ENCODE assay signal across 9 mouse cellular contexts in the genomic region with DNA sequence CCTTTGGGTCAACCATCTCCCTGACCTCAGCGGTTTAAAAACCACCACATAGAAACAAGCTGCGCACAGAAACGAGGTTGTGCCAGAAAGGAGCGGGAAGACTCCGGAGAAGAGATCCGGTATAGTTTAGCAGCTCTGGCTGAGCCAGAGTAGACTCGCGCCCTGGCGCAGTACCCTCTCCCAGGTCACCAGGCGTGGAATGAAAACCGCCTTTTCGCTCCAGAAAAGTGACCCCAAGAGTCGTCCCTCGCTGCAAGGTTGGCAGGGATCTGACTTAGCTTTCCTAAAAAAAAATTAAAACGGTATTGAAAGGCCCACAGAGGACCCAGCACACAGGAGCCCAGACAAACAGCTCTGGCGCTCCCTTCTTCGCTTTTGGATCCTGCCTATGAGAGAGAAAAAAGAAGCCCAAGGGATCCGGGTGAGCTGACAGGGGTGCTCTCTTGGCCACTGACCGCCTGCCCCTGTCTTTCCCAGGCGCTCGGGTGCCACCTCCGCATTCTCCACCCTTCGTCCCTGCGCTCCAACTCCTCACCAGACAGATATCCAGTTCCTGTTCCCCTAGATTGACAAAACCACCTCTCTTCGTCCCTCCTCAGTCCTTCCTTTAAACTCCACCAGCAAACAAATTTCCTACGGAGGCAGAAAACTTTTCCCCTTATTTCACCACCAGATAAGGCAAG. TPM values are rescaled to one million over a fixed set of nuclear protein-coding genes. Genes with fewer than 3 reads are reported as not detected.
DNase-seq lines count a peak whose midpoint lies in the region; ATAC-seq and TF ChIP-seq lines count a peak whose summit lies in the region.
"Had no signal": no experiment of that assay in that cellular context is flagged by ENCODE, and none has a peak within 500 bp of the region (broad histone marks: within the 10 kb centered on the region; RNA-seq: fewer than 3 reads in every experiment).

No protein-coding gene starts in this region.

- in situ Hi-C loops in ES-E14 (cut with MboI; ENCODE audit: low sequenced_read_pairs in 2 of 2, unreplicated experiment in 2 of 2) = no loop called here

- no peak overlapping the region for H3K9ac ChIP-seq in ES-E14 (ENCODE audit: insufficient read depth, low read depth, low read length, poor library complexity, severe bottlenecking)
- H3K9ac ChIP-seq in forebrain, embryonic 12.5 days = peak overlapping the region; percentile 51
- H3K9ac ChIP-seq in kidney, embryonic 14.5 days (ENCODE audit: low read depth, low read length) = peak overlapping the region; percentile 53

- H3K4me2 ChIP-seq in forebrain, embryonic 12.5 days = peak overlapping the region; percentile 88
- peak overlapping the region; percentile 95 for H3K4me2 ChIP-seq in kidney, embryonic 14.5 days (replicated peaks; ENCODE audit: low read depth, low read length)

- H3K36me3 ChIP-seq in ES-E14 (ENCODE audit: control insufficient read depth, insufficient read depth, low read length, poor library complexity, severe bottlenecking) = no peaks in the 10 kb centered on the region
- no peaks in the 10 kb centered on the region for H3K36me3 ChIP-seq in forebrain, embryonic 12.5 days (replicated peaks)
- H3K36me3 ChIP-seq in kidney, embryonic 14.5 days (ENCODE audit: control insufficient read depth, insufficient read depth, low read length) = no peaks in the 10 kb centered on the region

- ATAC-seq in frontal cortex, adult (ENCODE audit: low TSS enrichment) = peak; percentile 35
- ATAC-seq in forebrain, embryonic 12.5 days (ENCODE audit: low FRiP score) = no peak
- ATAC-seq in kidney, embryonic 14.5 days (ENCODE audit: low FRiP score, low TSS enrichment) = no peak
- peak; percentile 32 for ATAC-seq in megakaryocyte progenitor cell, adult 5-6 weeks (replicated peaks; ENCODE audit: poor library complexity)

- no peak overlapping the region for H3K27ac ChIP-seq in ES-E14 (ENCODE audit: insufficient read depth, low read depth, low read length, poor library complexity, severe bottlenecking)
- H3K27ac ChIP-seq in forebrain, embryonic 12.5 days = no peak overlapping the region
- no peak overlapping the region for H3K27ac ChIP-seq in kidney, embryonic 14.5 days (ENCODE audit: low read depth, low read length)

- no peak for DNase-seq in frontal cortex, adult 2 months (ENCODE audit: extremely low spot score in 1 of 2, low spot score in 1 of 2)
- DNase-seq in ES-E14 (ENCODE audit: low read depth, low spot score) = peak; percentile 13
- DNase-seq in yolk sac, embryonic 10.5 days (ENCODE audit: low spot score) = peak; percentile 3
- no peak for DNase-seq in cerebellum, adult 8-10 months

- no peaks in the 10 kb centered on the region for H3K9me3 ChIP-seq in ES-E14 (ENCODE audit: control insufficient read depth, insufficient read depth, low read depth, low read length)
- no peaks in the 10 kb centered on the region for H3K9me3 ChIP-seq in forebrain, embryonic 12.5 days
- no peaks in the 10 kb centered on the region for H3K9me3 ChIP-seq in kidney, embryonic 14.5 days (ENCODE audit: control insufficient read depth, low read length)

- peaks cover 43% of the 10 kb centered on the region for H3K27me3 ChIP-seq in forebrain, embryonic 12.5 days
- H3K27me3 ChIP-seq in kidney, embryonic 14.5 days (ENCODE audit: control insufficient read depth, insufficient read depth, low read length) = peaks cover 32% of the 10 kb centered on the region
- H3K27me3 ChIP-seq: CH12.LX had no signal

- H3K4me3 ChIP-seq in ES-E14 (ENCODE audit: insufficient read depth in 1 of 2, low read depth in 1 of 2, low read length in 2 of 2, poor library complexity in 1 of 2, severe bottlenecking in 1 of 2) = peak overlapping the region; percentile 60 to 63; a peak in 3 of 4 replicates
- peak overlapping the region; percentile 56 for H3K4me3 ChIP-seq in forebrain, embryonic 12.5 days (replicated peaks)
- H3K4me3 ChIP-seq in kidney, embryonic 14.5 days (ENCODE audit: low read length) = peak overlapping the region; percentile 58

- no peaks in the 10 kb centered on the region; a peak in 1 of 4 replicates for H3K4me1 ChIP-seq in ES-E14 (ENCODE audit: control insufficient read depth in 2 of 2, insufficient read depth in 2 of 2, low read length in 2 of 2, poor library complexity in 1 of 2)
- H3K4me1 ChIP-seq in forebrain, embryonic 12.5 days = peaks cover 15% of the 10 kb centered on the region
- no peaks in the 10 kb centered on the region for H3K4me1 ChIP-seq in kidney, embryonic 14.5 days (ENCODE audit: control insufficient read depth, insufficient read depth, low read length)

- 1% methylated on average over 26 of the region's 26 CpGs for WGBS in forebrain, embryonic 12.5 days
- WGBS in kidney, embryonic 14.5 days = 2% methylated on average over 26 of the region's 26 CpGs

TF ChIP-seq in ES-E14, 5 proteins besides CTCF, POLR2A, EP300 and RAD21:
- TF ChIP-seq HCFC1 (IDR thresholded peaks at IDR 0.05; ENCODE audit: borderline replicate concordance, insufficient read depth, low read length) (no peak), ZNF384 (IDR thresholded peaks at IDR 0.05; ENCODE audit: low read depth, low read length) (no peak)

RNA-seq across cellular contexts. Expression of gene Chrm3, which starts 1.0 kb away (rescaled TPM):
- 22.0 and 24.1 TPM in 2 replicates for polyA plus RNA-seq in frontal cortex, adult 2 months (2012; rRNA removed)
- 2.7 and 3.3 TPM in 2 replicates for total RNA-seq in ES-E14 (2012; rRNA removed)
- 0.59 and 0.96 TPM in 2 replicates for polyA plus RNA-seq in forebrain, embryonic 12.5 days (2016; fragmentation: Nextera tagmentation; extraction: Ambion mirVana)
- 0.91 and 0.96 TPM in 2 replicates for polyA plus RNA-seq in kidney, embryonic 14.5 days (2014; fragmentation: Nextera tagmentation; extraction: Ambion mirVana)
- total RNA-seq in megakaryocyte progenitor cell, adult 5-6 weeks (2015) = 0.12 TPM in 1 of 2 replicates, not detected in the other
- under 0.01 and 0.07 TPM in 2 replicates for total RNA-seq in megakaryocyte progenitor cell, adult 5-6 weeks (2017)
- total RNA-seq: CH12.LX had no signal

Comparison
In these comparisons a context has a peak if more than half of its experiments do, and no peak if none do; other contexts are left out.
1. ATAC-seq: peak in frontal cortex, adult (single experiment) and megakaryocyte progenitor cell, adult 5-6 weeks (single experiment); none in forebrain, embryonic 12.5 days (single experiment) and kidney, embryonic 14.5 days (single experiment).
2. DNase-seq: peak in ES-E14 (single experiment) and yolk sac, embryonic 10.5 days (single experiment); none in frontal cortex, adult 2 months (0 of 2) and cerebellum, adult 8-10 months (single experiment).
3. RNA of gene Chrm3, which starts 1.0 kb away (polyA plus RNA-seq): 22.0 to 24.1 TPM in frontal cortex, adult 2 months; 0.91 to 0.96 TPM in kidney, embryonic 14.5 days and 0.59 to 0.96 TPM in forebrain, embryonic 12.5 days; every median in the first group is over 10 times any median in the second.
4. Peak in every context shown above with its lines, with median percentiles within 50 percentile points of each other: H3K4me3 ChIP-seq.